Mouse (Mus musculus) liver (tissue): ENCODE measurements at regions not wholly inside any gene's neighbourhood (a gene's known extent, or its start where the extent isn't known, plus 50 kb on each side); places are given as distances from the start of the nearest gene placed in this dataset.

ENCODE experiments used
- DNase-seq: peaks from one replicate; pipeline ENCODE4 v3.0.0-alpha.2; 2020; ENCODE audit warnings: mixed read lengths

GRCm38 (mm10) chr4:125439856-125440255 is 50.6 kb upstream of the Grik3 start:
- DNase-seq = no peak

- no peak for DNase-seq
Observed at GRCm38 (mm10) chr4:125437161-125437822, 53.2 kb upstream of the Grik3 start.

GRCm38 (mm10) chr4:125433511-125433910 is 57.0 kb upstream of the Grik3 start:
- DNase-seq = no peak

GRCm38 (mm10) chr4:125431648-125432047 is 58.9 kb upstream of the Grik3 start:
- DNase-seq = no peak

DNA sequence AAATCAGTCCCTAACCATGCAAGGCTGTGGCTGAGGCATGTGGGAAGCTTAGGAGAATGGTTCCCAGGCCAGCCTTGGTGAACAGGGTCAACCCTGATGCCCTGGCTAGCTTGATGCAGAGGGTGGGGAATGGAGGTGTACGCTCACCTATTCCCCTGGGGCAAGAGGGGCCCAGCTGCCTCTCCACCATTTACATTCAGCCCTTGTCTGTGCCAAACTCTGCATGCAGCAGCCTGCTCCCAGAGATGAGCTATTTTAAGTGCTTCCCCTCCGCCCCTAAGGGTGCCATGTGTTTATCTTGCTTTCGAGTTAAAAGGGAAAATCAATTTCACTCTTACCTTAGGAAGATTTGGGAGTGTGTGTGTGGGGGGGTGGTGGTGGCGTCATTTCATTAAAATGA is 59.7 kb upstream of the Grik3 start:
- DNase-seq = no peak

DNA sequence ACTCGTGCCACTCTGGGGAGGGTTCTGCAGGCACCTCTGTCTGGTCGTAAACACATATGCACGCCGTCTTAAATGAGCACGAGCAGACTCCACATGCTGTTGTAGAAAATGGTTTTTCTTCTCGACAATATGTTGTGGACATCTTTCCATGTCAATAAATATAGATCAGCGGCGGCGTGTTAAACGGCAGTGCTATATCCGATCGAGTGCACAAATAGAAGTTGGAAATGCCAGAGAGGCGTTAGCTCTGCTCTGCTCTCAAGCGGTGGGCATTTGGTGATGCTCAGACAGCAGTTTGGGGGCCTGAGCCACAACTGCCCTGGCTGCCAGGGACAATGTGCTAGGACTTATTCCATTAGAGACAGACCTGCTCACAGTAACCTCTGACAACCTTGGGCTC is 61.8 kb upstream of the Grik3 start:
- no peak for DNase-seq

DNA sequence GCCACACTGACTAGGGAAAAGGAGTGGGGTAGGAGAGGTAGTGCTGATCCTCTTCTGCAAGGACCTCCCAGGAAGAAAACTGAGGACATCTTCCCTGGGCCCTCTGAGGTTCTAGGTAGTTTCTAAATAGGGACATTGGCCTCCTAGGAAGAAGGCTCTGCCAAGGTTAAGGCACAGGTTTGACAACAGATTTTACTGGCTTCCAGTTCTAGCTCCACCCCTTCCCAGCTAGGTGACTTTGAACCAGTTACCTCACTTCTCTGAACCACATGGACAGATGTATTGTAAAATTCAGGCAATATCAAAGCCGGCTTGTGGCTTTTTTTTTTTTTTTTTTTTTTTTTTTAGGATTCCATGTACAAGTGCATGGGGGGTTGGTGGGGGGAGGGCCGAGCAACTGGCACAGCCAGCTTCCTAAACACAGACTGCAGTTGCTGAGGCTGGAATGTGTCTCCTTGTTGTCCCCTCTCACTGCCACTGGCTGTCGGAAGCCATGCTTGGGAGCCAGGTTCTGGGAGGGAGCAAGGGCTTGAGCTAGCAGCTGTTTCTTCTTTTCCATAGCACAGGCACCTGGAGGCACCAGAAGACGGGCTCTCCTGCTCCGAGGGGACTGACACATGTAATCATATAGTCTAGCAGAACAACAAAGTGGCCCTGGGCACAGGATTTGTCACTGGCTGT is 69.8 kb upstream of the Grik3 start:
- no peak for DNase-seq

GRCm38 (mm10) chr4:125419491-125420255 is 70.8 kb upstream of the Grik3 start:
- DNase-seq = no peak

GRCm38 (mm10) chr4:125415308-125415707 is 75.2 kb upstream of the Grik3 start:
- DNase-seq = no peak

DNA sequence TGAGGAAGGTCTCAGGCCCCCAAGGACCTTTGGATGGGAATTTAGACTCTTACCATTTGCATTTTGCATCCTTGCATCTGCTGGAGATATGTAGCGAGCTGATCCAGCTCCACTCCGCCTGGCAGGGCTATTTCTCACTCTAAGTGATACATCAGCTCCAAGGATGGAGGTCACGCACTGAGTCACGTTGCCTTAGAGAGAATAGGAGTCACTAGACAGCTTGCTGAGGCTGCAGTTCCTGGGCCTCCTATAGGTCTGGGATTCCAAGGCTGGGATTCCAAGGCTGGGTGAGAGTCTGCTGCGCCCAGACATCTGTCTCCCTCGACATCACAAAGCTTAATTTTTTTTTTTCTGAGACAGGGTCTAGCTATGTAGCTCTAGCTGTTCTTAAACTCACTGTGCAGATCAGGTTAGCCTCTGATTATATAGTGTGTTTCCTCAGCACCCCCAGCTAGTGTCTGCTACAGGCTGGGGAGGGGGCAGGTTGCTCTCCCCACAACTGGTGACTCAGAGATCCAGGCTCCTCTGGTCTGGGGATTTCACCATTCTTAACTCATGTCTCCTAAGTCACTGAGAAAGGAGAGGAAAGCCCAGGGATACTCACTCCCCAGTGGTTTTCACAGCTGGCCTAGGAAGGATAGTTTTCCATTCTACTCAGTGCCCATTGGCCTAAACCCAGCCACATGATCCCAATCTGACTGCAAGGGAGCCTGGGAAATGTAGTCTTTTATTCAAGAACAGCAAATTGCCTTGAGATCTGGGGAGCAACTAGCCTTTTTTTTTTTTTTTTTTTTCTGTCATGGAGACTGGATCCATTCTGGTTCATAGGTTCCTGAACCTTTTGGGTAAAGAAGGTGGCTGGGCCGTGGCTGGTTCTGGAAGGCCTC is 76.4 kb upstream of the Grik3 start:
- DNase-seq = no peak

DNA sequence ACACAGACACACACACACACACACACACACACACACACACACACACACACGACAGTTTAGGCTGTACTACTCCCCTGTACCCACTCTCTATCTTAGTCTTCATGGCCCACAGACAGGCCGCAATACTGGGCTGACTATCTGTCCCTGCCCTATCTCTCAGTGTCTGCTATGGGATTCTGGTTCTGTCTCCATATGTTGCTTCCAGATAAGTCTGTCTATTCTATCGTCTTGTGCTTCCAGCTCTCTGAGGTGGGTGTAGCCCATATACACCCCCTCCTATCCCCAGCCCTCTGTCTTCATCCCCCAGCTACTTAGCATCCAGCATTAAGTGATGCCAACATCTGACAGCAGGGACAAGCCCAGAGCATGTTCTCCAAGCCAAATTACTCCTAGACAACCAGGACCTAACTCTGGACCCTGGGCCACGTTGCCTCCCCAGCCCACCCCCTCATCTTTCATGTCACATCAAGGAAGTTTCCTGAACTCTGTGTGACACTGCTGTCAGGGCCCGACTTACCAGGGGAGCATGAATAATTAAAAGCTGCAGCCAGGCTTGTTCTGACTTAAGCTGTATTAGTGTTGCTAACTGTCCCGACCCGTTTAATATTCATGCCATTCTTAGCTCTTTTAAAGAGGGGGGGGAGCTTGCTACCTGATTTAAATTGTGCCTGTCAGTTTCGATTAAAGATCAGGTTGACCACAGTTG is 79.6 kb upstream of the Grik3 start:
- peak; percentile 22 for DNase-seq

DNA sequence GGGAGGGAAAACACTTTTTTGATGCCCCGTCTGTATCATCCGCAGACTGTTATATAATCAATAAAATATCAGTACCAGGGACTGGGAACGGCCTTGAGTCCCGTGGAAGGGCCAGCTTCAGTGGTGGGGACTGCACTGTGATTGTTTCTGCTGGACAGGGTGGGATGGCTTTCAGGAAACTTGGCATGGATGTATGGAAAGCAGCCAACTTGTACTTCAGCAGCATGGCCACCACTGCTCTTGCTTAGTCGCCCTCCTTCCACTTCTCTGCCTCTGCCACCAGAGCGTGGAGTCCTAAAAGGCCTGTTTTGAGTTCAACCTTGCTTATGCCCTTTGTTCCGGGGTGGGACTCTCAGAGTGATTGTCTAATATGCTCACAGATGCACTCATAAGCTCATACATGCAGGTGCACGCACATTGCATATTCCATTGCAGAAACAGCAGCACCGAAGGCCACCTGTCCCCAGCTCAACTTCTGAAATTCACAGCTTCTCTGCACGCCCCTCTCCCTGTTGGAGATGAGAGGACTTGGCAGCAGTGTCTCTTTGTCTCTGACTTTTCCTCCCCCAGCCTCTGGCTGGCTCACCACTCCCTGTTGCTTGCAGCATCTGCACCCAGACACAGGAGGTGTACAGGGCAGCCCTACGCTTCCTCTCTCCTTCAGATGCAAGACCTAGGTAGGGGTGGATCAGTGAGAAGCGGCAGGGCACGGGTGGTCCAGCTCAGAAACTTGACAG is 91.0 kb upstream of the Grik3 start:
- no peak for DNase-seq

- no peak for DNase-seq
Observed at GRCm38 (mm10) chr4:125397007-125397461, 93.5 kb upstream of the Grik3 start.

GRCm38 (mm10) chr4:125391269-125391668 is 99.2 kb upstream of the Grik3 start:
- no peak for DNase-seq

DNA sequence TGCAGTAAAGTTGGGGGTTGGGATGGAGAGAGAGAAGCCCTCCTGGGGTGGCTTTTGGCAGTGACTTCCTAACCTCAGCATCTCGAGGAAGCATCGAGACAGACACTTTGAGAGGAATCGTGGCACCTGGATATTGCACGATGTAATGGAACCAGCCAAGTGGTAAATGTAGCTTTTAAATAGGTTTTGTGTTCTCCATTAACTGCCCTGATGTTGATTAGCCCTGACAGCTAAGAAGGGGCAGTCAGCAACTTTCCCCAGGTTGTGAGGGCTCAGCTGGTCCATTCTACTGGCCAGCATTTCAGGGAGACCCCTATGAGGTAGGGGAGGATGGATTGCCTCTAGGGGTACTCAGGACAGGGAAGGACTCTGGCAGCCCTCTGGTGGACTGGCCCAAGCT is 104.7 kb upstream of the Grik3 start:
- no peak for DNase-seq

- no peak for DNase-seq
Observed at GRCm38 (mm10) chr4:125364011-125364410, 126.5 kb upstream of the Grik3 start.

GRCm38 (mm10) chr4:125361611-125362520 is 128.6 kb upstream of the Grik3 start:
- no peak for DNase-seq

DNA sequence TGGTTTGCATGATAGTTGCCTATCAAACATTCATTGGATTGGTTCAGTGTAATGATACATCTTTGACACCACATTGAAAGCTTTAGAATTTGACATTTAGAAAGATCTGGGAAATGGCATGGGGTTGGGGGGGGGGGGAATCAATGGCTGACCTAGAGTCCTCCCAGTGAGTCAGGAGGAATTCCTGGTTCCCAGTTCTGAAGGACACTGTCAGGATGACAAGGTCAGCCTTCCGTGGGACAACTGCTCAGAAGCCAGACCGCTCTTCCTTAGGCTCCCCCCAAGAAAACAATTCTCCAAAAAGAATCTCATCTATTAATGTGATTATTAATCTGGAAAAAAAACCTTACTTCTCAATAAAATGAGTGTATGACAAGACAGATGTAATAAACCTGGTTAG is 132.1 kb upstream of the Grik3 start:
- no peak for DNase-seq

DNA sequence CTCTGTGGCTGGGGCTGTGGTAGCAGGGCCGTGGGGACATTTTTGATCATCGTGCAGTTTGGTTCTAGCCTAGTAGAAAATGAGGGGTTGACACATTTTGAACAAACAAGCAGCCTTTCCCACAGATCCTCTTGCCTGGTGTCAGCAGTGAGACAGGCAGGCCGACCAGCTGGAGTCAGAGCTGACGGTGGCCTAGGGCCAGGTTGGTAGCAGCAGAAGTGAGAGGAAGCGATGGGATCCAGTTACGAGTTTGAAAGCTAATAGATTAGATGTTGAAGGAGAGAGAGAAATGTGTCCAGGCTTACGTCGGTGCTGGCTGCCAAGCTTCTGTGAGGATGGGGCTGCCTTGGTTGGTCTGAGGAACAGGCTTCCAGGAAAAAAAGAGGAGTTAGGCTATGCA is 134.1 kb upstream of the Grik3 start:
- no peak for DNase-seq

DNA sequence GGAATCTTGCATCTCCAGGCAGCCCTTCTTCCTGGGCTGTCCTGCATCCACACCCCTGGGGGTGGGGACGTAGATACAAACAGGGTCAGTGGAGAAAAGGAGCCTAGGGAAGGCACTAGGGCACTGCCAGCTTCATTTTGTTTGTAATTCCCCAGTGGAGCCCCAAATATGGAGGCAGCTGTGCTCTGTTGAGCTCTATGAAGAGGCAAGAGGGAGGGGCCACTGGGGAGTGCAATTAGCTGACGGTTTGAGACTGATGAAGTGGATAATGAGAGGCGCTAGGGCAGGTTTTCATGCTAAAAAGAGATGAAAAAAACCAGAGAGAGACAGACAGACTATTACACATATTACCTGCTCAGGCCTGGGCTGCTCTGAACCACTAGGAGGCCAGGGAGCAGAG is 135.8 kb upstream of the Grik3 start:
- no peak for DNase-seq
